Mouse (Mus musculus): ENCODE measurements around the gene Lexm. TPM values are rescaled to one million over a fixed set of nuclear protein-coding genes. Genes with fewer than 3 reads are reported as not detected.

Lexm gene
- polyA plus RNA-seq, 1 experiment: not detected

DNA sequence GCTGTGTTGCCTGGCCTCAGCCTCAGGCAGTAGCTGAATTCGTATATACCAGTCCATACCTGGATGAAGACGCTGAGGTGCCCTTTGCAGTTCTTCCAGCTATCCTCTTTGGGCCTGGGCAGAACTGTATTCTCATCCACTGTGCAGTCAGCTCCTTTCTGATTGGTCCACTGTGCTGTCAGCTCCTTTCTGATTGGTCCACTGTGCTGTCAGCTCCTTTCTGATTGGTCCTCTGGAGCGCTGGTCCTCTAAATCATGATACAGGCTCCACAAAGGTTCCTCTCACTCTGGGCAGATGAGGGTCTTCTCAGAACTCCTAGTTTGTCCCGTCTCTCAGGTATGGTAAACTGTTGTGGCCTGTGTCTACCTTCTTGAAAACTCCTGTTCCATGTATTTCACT lies 47.4 kb downstream of the Lexm start:
- no peak overlapping the region for H3K27ac ChIP-seq (ENCODE audit: control insufficient read depth, insufficient read depth, low read length)
- no peak for DNase-seq
- no peak overlapping the region for H3K4me3 ChIP-seq (ENCODE audit: control insufficient read depth, insufficient read depth, low read length)
- WGBS: 97% methylated on average over 4 of the region's 4 CpGs
- peaks cover 44% of the 10 kb centered on the region for H3K36me3 ChIP-seq (ENCODE audit: control insufficient read depth, insufficient read depth, low read length)
- no peaks in the 10 kb centered on the region for H3K27me3 ChIP-seq (ENCODE audit: control insufficient read depth, insufficient read depth, low read length)
- H3K4me1 ChIP-seq (replicated peaks; ENCODE audit: control insufficient read depth, insufficient read depth, low read length): peaks cover 2% of the 10 kb centered on the region
- no peak for TF ChIP-seq POLR2A (IDR thresholded peaks at IDR 0.05; ENCODE audit: control insufficient read depth, extremely low read depth, insufficient read depth, low read length, poor library complexity)
- no peak for TF ChIP-seq CTCF (IDR thresholded peaks at IDR 0.05; ENCODE audit: borderline replicate concordance, control insufficient read depth, extremely low read depth, insufficient read depth, low read length, poor library complexity)

DNA sequence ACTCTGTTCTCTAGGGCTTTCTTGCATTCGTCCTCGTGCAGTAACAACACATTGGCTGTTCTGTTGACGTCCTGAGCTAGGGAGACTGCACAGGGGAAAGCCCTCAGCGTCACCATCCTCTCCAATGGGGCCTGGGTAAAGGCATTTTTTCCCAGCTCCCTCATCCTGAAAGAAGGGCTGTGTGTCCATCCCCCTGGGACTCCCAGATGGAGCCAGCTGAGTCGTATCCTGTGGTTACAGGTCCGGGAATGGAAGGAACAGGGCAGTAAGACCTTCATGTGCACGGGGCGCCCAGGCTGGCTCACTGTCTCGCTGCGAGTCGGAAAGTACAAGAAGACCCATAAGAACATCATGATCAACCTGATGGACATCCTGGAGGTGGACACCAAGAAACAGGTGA lies 52.9 kb downstream of the Lexm start:
- peaks cover 20% of the 10 kb centered on the region for H3K36me3 ChIP-seq (ENCODE audit: control insufficient read depth, insufficient read depth, low read length)
- TF ChIP-seq CTCF (IDR thresholded peaks at IDR 0.05; ENCODE audit: borderline replicate concordance, control insufficient read depth, extremely low read depth, insufficient read depth, low read length, poor library complexity) (no peak), POLR2A (IDR thresholded peaks at IDR 0.05; ENCODE audit: control insufficient read depth, extremely low read depth, insufficient read depth, low read length, poor library complexity) (no peak)
- no peak overlapping the region for H3K4me3 ChIP-seq (ENCODE audit: control insufficient read depth, insufficient read depth, low read length)
- DNase-seq: no peak
- WGBS: 98% methylated on average over 11 of the region's 11 CpGs
- H3K27me3 ChIP-seq (ENCODE audit: control insufficient read depth, insufficient read depth, low read length): no peaks in the 10 kb centered on the region
- peaks cover 26% of the 10 kb centered on the region for H3K4me1 ChIP-seq (replicated peaks; ENCODE audit: control insufficient read depth, insufficient read depth, low read length)
- H3K27ac ChIP-seq (ENCODE audit: control insufficient read depth, insufficient read depth, low read length): no peak overlapping the region

DNA sequence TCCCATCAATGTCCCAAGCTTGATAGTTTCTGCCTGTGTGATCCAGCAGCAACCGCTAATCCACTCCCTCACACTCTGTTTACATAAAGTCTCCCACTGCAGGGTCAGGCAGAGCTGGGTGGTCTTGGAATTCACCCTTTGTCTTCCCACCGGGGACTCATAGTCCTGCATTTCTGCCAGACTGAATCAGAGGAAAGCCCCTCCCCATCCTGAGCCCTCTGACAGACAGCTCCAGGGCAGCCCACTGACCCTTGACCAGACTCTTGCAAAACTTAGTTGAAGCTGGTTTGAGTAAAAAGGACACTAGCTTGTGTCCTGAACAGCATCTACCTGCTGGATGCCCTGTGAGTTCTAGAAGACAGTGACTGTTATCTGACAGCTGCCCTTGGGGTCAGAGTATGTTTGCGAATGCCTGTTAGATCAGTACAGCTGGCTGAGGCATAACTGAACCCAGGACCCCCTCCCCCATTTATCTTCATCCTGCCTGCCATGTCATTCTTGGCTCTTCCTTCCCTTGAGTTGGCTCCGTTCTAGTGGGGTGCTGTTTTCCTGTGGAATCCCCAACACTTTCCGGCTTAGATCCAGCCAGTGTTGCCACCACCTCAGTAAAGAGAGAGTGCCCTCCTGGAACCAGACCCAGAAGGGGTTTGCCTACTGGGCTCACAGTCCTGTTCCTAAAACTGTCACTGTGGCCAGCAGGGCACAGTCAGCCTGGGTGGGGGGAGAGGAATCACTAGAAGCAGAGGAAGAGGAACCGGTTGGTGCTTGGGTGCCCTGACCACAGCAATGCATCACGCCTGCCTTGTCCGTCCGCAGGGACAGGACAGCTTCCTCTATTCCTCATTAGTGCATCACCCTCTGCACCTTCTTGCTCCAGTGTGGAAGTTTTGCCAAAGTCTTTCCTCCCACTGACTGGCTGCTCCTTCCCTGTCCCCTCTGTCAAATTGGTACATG lies 53.9 kb downstream of the Lexm start:
- WGBS: 68% methylated on average over 9 of the region's 9 CpGs
- Histone ChIP-seq H3K27me3 (ENCODE audit: control insufficient read depth, insufficient read depth, low read length) (no peaks in the 10 kb centered on the region), H3K4me1 (replicated peaks; ENCODE audit: control insufficient read depth, insufficient read depth, low read length) (peaks cover 26% of the 10 kb centered on the region), H3K36me3 (ENCODE audit: control insufficient read depth, insufficient read depth, low read length) (peaks cover 20% of the 10 kb centered on the region), H3K27ac (ENCODE audit: control insufficient read depth, insufficient read depth, low read length) (no peak overlapping the region), H3K4me3 (ENCODE audit: control insufficient read depth, insufficient read depth, low read length) (no peak overlapping the region)
- no peak for DNase-seq
- TF ChIP-seq POLR2A (IDR thresholded peaks at IDR 0.05; ENCODE audit: control insufficient read depth, extremely low read depth, insufficient read depth, low read length, poor library complexity) (no peak), CTCF (IDR thresholded peaks at IDR 0.05; ENCODE audit: borderline replicate concordance, control insufficient read depth, extremely low read depth, insufficient read depth, low read length, poor library complexity) (no peak)

DNA sequence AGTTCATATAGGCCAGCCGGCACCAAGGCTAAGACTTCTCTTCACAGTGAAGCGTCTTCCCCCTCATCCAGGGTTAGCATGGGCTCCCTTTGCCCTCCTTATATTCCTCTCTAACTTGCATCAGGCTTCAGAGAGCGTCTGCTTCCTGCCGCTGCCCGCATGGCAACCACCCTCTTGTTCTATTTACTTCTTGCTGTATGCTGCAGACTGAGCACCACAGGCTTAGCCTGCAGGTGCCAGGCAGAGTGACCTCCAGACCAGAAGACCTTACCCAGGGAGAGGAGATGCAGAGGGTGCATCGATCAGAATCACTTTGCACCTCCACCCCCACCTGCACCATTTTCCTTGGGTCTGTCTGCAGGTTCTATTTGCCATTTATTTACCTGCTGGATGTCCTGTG lies 55.0 kb downstream of the Lexm start:
- TF ChIP-seq POLR2A (IDR thresholded peaks at IDR 0.05; ENCODE audit: control insufficient read depth, extremely low read depth, insufficient read depth, low read length, poor library complexity): no peak
- H3K27me3 ChIP-seq (ENCODE audit: control insufficient read depth, insufficient read depth, low read length): no peaks in the 10 kb centered on the region
- no peak overlapping the region for H3K27ac ChIP-seq (ENCODE audit: control insufficient read depth, insufficient read depth, low read length)
- peak overlapping the region; percentile 91 for H3K4me3 ChIP-seq (ENCODE audit: control insufficient read depth, insufficient read depth, low read length)
- H3K4me1 ChIP-seq (replicated peaks; ENCODE audit: control insufficient read depth, insufficient read depth, low read length): peaks cover 26% of the 10 kb centered on the region
- H3K36me3 ChIP-seq (ENCODE audit: control insufficient read depth, insufficient read depth, low read length): peaks cover 15% of the 10 kb centered on the region
- DNase-seq: peak; percentile 23
- 7% methylated on average over 6 of the region's 6 CpGs for WGBS

DNA sequence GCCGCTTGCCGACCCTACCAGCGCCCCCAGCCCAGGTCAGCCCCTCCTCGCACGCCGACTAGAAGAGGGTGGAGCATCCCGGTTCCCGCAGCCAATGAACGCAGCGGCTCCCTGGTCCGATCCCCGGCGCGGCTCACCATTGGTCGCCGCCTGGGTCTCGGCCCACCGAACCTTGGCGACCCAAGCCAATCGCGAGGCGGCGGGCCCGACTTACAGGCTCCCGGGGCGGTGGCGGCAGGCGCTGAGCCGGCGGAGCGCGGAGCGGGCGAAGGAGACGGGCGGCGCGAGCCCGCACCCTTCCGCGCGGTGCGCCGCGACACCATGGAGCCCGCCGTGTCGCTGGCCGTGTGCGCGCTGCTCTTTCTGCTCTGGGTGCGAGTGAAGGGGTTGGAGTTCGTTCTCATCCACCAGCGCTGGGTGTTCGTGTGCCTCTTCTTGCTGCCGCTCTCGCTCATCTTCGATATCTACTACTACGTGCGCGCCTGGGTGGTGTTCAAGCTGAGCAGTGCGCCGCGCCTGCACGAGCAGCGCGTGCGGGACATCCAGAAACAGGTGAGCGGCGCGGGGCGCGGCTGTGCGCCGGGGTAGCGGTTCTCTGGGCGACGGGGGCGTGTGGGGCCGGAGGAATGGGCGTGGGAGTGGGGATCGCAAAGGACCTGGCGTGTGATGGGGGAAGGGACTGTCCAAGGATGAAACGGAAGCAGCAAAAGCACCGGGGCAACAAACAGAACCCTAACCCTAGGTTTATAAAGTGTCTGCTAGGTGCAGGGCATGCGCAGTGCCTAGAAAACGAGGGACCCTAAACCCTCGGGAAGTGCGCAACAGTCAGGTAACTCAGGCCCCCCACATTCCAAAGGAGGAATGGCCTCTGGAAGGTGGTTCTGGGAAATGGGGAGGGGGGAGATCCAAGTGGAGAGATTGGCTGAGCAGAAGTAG lies 55.9 kb downstream of the Lexm start, which contains the start of gene Dhcr24:
Gene Dhcr24, plus strand, starts transcription at position 193 of the 936 bp plus-strand sequence.
- H3K27ac ChIP-seq (ENCODE audit: control insufficient read depth, insufficient read depth, low read length): peak within 1 kb of the TSS; percentile 37
- TF ChIP-seq POLR2A (IDR thresholded peaks at IDR 0.05; ENCODE audit: control insufficient read depth, extremely low read depth, insufficient read depth, low read length, poor library complexity) (peak; percentile 84), CTCF (IDR thresholded peaks at IDR 0.05; ENCODE audit: borderline replicate concordance, control insufficient read depth, extremely low read depth, insufficient read depth, low read length, poor library complexity) (0 out of 2 replicates have a peak, but pooled peaks have one; percentile 19)
- WGBS: under 1% methylated on average over 89 of the region's 89 CpGs
- H3K4me1 ChIP-seq (replicated peaks; ENCODE audit: control insufficient read depth, insufficient read depth, low read length): peaks cover 26% of the 10 kb centered on the region
- peak; percentile 92 for DNase-seq
- H3K36me3 ChIP-seq (ENCODE audit: control insufficient read depth, insufficient read depth, low read length): peaks cover 10% of the 10 kb centered on the region
- no peaks in the 10 kb centered on the region for H3K27me3 ChIP-seq (ENCODE audit: control insufficient read depth, insufficient read depth, low read length)
- peak within 1 kb of the TSS; percentile 91 for H3K4me3 ChIP-seq (ENCODE audit: control insufficient read depth, insufficient read depth, low read length)

DNA sequence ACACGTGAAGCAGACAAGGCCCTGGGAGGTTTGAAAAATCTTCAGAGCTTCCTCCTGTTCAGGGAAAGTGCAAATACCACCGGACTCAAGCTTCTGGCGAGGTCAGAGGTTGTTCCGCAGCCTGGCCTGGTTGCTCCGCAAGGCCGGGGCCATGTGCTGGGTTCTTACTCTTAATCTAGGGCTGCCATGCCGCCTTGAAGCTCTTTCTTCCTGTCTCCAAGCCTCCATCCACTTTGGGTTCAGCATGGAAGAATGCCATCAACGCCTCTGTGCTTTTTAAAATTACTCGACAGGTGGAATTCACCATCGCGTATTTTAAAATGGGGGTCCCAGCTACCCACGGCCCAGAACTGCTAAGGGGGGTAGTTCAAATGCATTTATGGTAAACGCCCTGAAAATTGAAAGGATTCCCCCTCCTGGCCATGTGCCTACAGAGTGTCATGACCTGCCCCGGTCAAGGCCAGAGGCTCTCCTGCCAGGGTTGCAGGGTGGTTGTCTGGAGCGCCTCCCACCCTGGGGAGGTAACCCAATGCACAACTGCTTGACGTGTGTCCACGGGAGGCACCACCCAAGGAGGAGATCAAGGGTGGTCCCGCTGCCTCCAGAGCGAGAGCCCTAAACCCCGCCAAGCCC lies 56.7 kb downstream of the Lexm start:
- H3K27me3 ChIP-seq (ENCODE audit: control insufficient read depth, insufficient read depth, low read length): no peaks in the 10 kb centered on the region
- TF ChIP-seq POLR2A (IDR thresholded peaks at IDR 0.05; ENCODE audit: control insufficient read depth, extremely low read depth, insufficient read depth, low read length, poor library complexity) (no peak), CTCF (IDR thresholded peaks at IDR 0.05; ENCODE audit: borderline replicate concordance, control insufficient read depth, extremely low read depth, insufficient read depth, low read length, poor library complexity) (no peak)
- H3K4me3 ChIP-seq (ENCODE audit: control insufficient read depth, insufficient read depth, low read length): peak overlapping the region; percentile 91
- peaks cover 5% of the 10 kb centered on the region for H3K36me3 ChIP-seq (ENCODE audit: control insufficient read depth, insufficient read depth, low read length)
- H3K27ac ChIP-seq (ENCODE audit: control insufficient read depth, insufficient read depth, low read length): no peak overlapping the region
- 12% methylated on average over 20 of the region's 20 CpGs for WGBS
- peaks cover 26% of the 10 kb centered on the region for H3K4me1 ChIP-seq (replicated peaks; ENCODE audit: control insufficient read depth, insufficient read depth, low read length)
- DNase-seq: peak; percentile 14
